Mouse (Mus musculus) brown adipose tissue, adult 24 weeks (tissue): ENCODE data around the gene Apoc2. TPM values are rescaled to one million over a fixed set of nuclear protein-coding genes. Genes with fewer than 3 reads are reported as not detected.
A peak's percentile ranks its signal among the peaks of the same experiment; 100 is the strongest.

ENCODE experiments used
- H3K27ac ChIP-seq: fragments of 200-500 bp; replicated peaks from 2 replicates; pipeline ENCODE4 v1.5.1; 2012; ENCODE audit warnings: low read depth, mild to moderate bottlenecking, low read length
- H3K4me1 ChIP-seq: fragments of 200-500 bp; 2 replicates; pipeline ENCODE4 v1.6.1; 2012; ENCODE audit warnings: low read length, mixed read lengths; ENCODE audit not compliant: control insufficient read depth, insufficient read depth, insufficient read length
- H3K4me3 ChIP-seq: fragments of 200-500 bp; 2 replicates; pipeline ENCODE4 v1.5.1; 2012; ENCODE audit warnings: low read depth, mild to moderate bottlenecking, low read length, moderate library complexity; ENCODE audit not compliant: insufficient read depth
- polyA plus RNA-seq: library from polyadenylated mRNA; stranded (reverse); fragments of >200 nt; gene quantifications from 2 replicates; pipeline ENCODE4 v1.2.4, GENCODE M21; 2012; ENCODE audit not compliant: missing spikeins, insufficient read depth, insufficient read length

Apoc2 gene
- polyA plus RNA-seq: 1.7 TPM in 1 of 2 replicates, not detected in the other

- no peak within 1 kb of the TSS for H3K4me3 ChIP-seq
- H3K4me1 ChIP-seq: peaks cover 3% of the 10 kb centered on the region; the same call in 1 of the 2 replicates
- no peak within 1 kb of the TSS for H3K27ac ChIP-seq
These were observed at the start of gene Apoc2 for GRCm38 (mm10) chr7:19677872-19678271. TSS of gene Apoc2 (minus strand) at chr7:19677941.

DNA sequence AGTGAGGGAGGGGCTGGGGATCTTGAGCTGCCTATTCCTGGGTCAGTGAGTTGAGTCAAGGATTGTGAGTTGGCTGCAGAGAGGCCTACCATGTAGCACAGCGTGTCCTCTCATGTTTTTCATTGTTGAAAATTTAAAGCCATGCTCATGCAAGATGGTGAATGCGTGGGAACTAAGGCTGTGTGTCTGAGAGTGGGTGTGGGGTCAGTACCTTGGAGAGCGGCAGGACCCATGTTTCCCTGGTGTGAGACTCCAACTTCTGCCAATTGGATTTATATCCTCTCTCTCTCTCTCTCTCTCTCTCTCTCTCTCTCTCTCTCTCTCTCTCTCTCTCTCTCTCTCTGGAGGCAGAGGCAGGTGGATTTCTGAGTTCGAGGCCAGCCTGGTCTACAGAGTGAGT is 48.8 kb upstream of the Apoc2 start:
- H3K4me3 ChIP-seq: no peak overlapping the region
- H3K4me1 ChIP-seq: peaks cover 17% of the 10 kb centered on the region
- H3K27ac ChIP-seq: no peak overlapping the region

- H3K4me1 ChIP-seq: peaks cover 17% of the 10 kb centered on the region
- peak overlapping the region; percentile 36; the same call in 1 of the 2 replicates for H3K27ac ChIP-seq
- no peak overlapping the region for H3K4me3 ChIP-seq
These were observed 46.4 kb upstream of the Apoc2 start for GRCm38 (mm10) chr7:19724167-19724566.

DNA sequence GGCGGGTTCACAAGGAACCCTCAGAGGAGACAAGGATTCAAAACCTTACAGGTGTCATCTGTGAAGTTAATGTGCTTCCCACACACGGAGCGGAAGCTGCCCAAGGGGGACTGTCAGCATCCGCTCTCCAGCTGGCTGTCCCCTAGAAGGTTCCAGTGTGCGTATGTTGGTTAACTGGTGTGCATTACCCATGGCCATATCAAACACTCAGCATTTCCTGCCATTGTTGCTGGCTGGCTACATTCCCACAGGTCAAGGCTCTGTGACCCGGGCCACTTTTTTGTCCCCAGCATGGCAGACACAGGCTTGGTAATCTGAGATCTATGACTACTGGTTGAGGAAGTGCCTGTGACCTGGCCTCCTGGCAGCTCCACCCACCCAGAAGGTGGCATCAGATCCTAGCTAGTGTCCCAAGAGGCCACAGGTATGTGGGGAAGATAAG is 45.0 kb upstream of the Apoc2 start:
- Histone ChIP-seq H3K27ac (peak overlapping the region; percentile 85), H3K4me1 (peaks cover 11% of the 10 kb centered on the region; the same call in 1 of the 2 replicates), H3K4me3 (no peak overlapping the region)

GRCm38 (mm10) chr7:19719200-19719599 is 41.5 kb upstream of the Apoc2 start:
- no peak overlapping the region for H3K27ac ChIP-seq
- H3K4me1 ChIP-seq: peaks cover 11% of the 10 kb centered on the region; the same call in 1 of the 2 replicates
- no peak overlapping the region for H3K4me3 ChIP-seq

DNA sequence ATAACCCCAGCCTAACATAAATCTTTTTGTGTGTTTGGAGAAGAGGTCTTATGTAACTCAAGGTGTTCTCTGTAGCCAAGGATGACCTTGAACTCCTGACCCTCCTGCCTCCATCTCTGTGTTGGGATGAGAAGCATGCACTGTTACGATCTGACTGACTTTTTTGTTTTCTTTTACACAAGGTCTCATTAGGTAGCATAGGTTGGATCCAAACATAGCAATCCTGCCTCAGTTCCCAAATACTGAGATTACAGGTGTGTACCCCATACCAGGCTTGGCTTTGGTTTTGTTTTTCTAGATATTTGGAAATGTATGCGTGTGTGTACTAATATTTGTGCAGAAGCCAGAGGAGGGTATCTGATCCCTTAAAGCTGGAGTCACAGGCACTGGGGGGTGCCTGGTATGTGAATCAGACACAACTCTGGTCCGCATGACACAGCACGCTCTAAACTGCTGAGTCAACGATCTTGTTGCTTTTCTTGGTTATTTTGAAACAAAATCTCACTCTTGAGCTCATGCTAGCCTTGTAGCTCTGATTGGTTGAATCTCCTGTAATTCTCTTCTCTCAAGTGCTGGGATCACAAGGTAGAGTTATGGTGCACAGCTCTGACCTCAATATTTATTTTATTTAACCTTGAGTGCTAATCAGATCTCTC is 40.7 kb upstream of the Apoc2 start:
- Histone ChIP-seq H3K4me3 (no peak overlapping the region), H3K4me1 (peaks cover 11% of the 10 kb centered on the region; the same call in 1 of the 2 replicates), H3K27ac (no peak overlapping the region)

DNA sequence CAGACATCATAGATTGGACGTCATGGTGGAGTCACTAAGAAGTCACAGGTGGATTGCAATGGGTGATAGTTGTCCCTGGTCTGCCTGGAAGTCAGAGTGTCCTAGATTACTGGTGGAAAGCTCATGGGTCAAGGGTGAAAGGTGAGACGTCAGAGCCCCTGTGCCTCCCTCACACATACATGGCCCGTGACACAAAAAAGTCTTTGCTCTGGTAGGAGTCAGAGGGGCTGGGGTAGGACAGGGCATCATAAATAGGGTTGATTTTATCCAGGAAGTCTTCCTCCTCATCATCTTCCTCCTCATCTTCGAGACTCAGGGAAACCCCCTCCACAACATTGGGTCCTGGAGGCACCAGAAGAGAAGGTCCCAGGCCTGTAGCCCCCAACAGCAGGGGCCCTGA is 39.6 kb upstream of the Apoc2 start:
- Histone ChIP-seq H3K4me3 (no peak overlapping the region), H3K27ac (no peak overlapping the region), H3K4me1 (peaks cover 8% of the 10 kb centered on the region; the same call in 1 of the 2 replicates)

- Histone ChIP-seq H3K27ac (no peak overlapping the region), H3K4me3 (no peak overlapping the region), H3K4me1 (peaks cover 3% of the 10 kb centered on the region; the same call in 1 of the 2 replicates)
These were observed 39.1 kb upstream of the Apoc2 start for GRCm38 (mm10) chr7:19716822-19717221.

DNA sequence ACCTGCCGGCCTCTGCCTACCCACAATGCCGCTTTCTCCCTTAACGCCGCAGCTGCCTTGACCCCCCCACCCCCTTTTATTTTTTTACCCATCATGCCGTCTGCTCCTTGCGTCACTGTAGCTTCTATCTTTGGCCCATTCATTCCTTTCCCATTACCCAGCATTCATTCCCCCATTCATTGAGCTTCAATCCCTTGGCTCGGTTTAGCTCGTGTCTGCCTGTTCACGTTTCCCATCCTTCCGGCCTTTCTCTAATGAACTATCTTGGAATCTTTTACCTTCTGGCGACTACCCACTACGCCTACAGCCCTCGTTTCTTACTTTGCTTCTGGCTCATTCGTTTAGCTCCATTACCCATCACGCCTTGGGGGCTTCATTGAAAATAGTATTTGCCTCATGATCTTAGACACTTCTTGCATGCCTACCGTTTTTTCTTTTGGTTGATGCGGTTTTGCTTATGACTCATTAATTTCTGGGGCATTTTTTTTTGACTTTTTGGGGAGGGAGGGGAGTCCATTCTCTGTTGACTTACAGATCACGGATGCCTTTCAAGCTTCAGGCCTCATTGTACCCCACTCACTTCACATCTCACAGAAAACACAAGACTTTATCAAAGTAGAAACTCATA is 38.4 kb upstream of the Apoc2 start:
- H3K4me1 ChIP-seq: no peaks in the 10 kb centered on the region
- peak overlapping the region; percentile 57 for H3K4me3 ChIP-seq
- H3K27ac ChIP-seq: peak overlapping the region; percentile 80

DNA sequence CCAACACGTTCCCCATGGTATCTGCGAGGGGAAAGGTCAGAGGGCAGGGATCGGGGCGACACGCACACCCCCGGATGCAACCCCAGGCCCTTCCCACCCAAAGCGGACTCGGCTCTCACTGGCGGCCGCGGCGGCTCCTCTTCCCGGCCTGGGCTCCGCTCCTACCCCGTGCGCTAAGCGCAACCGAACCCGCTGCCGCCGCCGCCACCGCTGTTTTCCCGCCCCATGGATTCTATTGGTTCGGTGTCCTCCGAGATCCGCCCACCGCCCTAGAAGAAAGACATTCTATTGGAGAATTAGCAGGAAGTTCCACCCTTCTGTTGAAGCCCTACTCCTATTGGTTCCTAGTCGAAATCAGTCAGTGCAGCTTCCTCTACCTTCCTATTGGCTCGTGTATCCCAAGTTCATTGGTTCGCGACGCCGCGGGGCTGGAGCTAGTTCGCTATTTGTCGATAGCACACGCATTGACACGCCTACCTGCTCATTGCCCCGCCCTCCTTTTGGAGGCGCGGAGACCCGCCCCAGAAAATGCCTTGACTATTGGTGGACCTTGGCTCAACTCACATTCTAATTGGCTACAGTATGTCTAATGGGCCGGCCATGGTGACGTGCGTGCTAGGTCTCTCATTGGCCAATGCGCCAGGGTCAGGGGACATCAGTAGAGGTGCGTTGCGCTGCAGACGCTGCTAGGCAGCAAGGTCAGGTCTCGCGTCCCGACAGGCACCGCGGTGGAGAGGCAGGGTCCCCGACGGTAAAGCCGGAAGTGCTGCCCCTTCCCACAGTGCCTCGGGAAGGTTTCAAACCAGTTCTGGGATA is 37.7 kb upstream of the Apoc2 start, which contains the start of gene Tomm40:
Gene Tomm40, minus strand, starts transcription at position 200 of the 816 bp plus-strand sequence.
- peak within 1 kb of the TSS; percentile 78 for H3K4me3 ChIP-seq
- peak within 1 kb of the TSS; percentile 80 for H3K27ac ChIP-seq
- H3K4me1 ChIP-seq: no peaks in the 10 kb centered on the region

DNA sequence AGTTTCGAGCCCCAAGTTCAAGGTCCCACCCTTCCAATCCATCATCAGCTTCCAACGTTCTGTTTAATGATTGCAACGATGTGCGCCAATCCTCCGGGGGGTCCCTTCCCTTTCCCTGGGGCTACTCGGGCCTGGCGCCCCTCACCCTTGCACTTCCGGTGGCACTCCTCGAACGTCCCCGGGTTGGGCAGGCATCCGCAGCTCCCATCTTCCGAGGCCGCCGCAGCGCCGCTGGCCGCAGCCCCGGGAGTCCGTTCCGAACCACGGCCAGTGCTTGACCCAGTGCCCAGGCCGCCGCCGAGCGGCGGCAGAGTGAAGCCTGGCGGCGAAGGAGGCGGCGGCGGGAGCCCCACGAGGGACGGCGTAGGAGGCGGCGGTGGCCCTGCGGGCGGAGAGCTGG is 37.1 kb upstream of the Apoc2 start:
- no peaks in the 10 kb centered on the region for H3K4me1 ChIP-seq
- peak overlapping the region; percentile 78 for H3K4me3 ChIP-seq
- H3K27ac ChIP-seq: peak overlapping the region; percentile 71

- no peak overlapping the region for H3K27ac ChIP-seq
- peak overlapping the region; percentile 78; the same call in 1 of the 2 replicates for H3K4me3 ChIP-seq
- H3K4me1 ChIP-seq: no peaks in the 10 kb centered on the region
These were observed 35.9 kb upstream of the Apoc2 start for GRCm38 (mm10) chr7:19713598-19713997.

- Histone ChIP-seq H3K27ac (no peak overlapping the region), H3K4me1 (no peaks in the 10 kb centered on the region), H3K4me3 (no peak overlapping the region)
These were observed 35.5 kb upstream of the Apoc2 start for GRCm38 (mm10) chr7:19713196-19713595.

- H3K27ac ChIP-seq: no peak overlapping the region
- H3K4me1 ChIP-seq: no peaks in the 10 kb centered on the region
These were observed 34.7 kb upstream of the Apoc2 start for GRCm38 (mm10) chr7:19712414-19712813.

DNA sequence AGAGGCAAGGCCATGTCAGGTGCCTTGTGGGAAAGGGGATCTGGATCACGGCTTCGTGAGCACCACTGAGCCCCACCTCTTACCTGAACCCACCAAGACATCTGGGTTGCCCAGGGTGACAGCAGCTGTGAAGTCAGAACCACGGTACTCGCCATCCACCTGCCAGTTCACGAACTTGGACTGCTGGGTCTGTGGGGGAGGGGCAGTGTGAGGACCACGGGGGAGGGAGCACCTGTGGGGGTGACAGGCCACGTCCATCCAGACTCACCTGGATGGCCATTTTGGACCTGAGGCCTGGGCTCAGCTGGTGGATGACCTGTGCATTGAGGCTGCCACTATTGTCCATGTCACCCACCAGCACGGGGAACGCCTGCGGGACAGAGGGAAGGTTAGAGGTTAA is 32.9 kb upstream of the Apoc2 start:
- Histone ChIP-seq H3K27ac (no peak overlapping the region), H3K4me3 (no peak overlapping the region), H3K4me1 (no peaks in the 10 kb centered on the region)

More at GRCm38 (mm10) chr7:19712414-19712813, 34.7 kb upstream of the Apoc2 start:
- no peak overlapping the region for H3K4me3 ChIP-seq
